Mouse (Mus musculus): Measurements from ENCODE around the gene Mapk1.

Mapk1 gene

GRCm38 (mm10) chr16:17015853-17016230 is 32.7 kb downstream of the Mapk1 start:
- no peak for DNase-seq (ENCODE audit: low spot score)

GRCm38 (mm10) chr16:17018071-17018470 is 34.9 kb downstream of the Mapk1 start:
- peak; percentile 51 for DNase-seq (ENCODE audit: low spot score)

GRCm38 (mm10) chr16:17024469-17025148 is 41.4 kb downstream of the Mapk1 start:
- DNase-seq (ENCODE audit: low spot score): no peak

GRCm38 (mm10) chr16:17029971-17030695 is 47.0 kb downstream of the Mapk1 start:
- no peak for DNase-seq (ENCODE audit: low spot score)

- no peak for DNase-seq (ENCODE audit: low spot score)
Measured at GRCm38 (mm10) chr16:17033754-17034153, 50.6 kb downstream of the Mapk1 start.

GRCm38 (mm10) chr16:17040716-17041115 is 57.5 kb downstream of the Mapk1 start:
- DNase-seq (ENCODE audit: low spot score): no peak

- no peak for DNase-seq (ENCODE audit: low spot score)
Measured at GRCm38 (mm10) chr16:17041417-17041816, 58.2 kb downstream of the Mapk1 start.

- DNase-seq (ENCODE audit: low spot score): no peak
Measured at GRCm38 (mm10) chr16:17044320-17044719, 61.1 kb downstream of the Mapk1 start.

GRCm38 (mm10) chr16:17045287-17045686 is 62.1 kb downstream of the Mapk1 start:
- no peak for DNase-seq (ENCODE audit: low spot score)

- no peak for DNase-seq (ENCODE audit: low spot score)
Measured at GRCm38 (mm10) chr16:17049886-17050285, 66.7 kb downstream of the Mapk1 start.

GRCm38 (mm10) chr16:17052087-17052486 is 68.9 kb downstream of the Mapk1 start:
- no peak for DNase-seq (ENCODE audit: low spot score)

GRCm38 (mm10) chr16:17053903-17054302 is 70.7 kb downstream of the Mapk1 start:
- DNase-seq (ENCODE audit: low spot score): no peak

- DNase-seq (ENCODE audit: low spot score): peak; percentile 20
Measured at GRCm38 (mm10) chr16:17055584-17055983, 72.4 kb downstream of the Mapk1 start.

- no peak for DNase-seq (ENCODE audit: low spot score)
Measured at GRCm38 (mm10) chr16:17062338-17062737, 79.2 kb downstream of the Mapk1 start.

GRCm38 (mm10) chr16:17067552-17067951 is 84.4 kb downstream of the Mapk1 start:
- DNase-seq (ENCODE audit: low spot score): no peak

GRCm38 (mm10) chr16:17069511-17070443 is 86.6 kb downstream of the Mapk1 start, which contains the start of gene Ypel1:
Gene Ypel1 (plus strand): TSS chr16:17069696.
- peak; percentile 89 for DNase-seq (ENCODE audit: low spot score)

- DNase-seq (ENCODE audit: low spot score): no peak
Measured at GRCm38 (mm10) chr16:17070716-17071115, 87.5 kb downstream of the Mapk1 start.

GRCm38 (mm10) chr16:17073000-17073399 is 89.8 kb downstream of the Mapk1 start:
- DNase-seq (ENCODE audit: low spot score): no peak

GRCm38 (mm10) chr16:17076301-17076700 is 93.1 kb downstream of the Mapk1 start:
- no peak for DNase-seq (ENCODE audit: low spot score)

- DNase-seq (ENCODE audit: low spot score): no peak
Measured at GRCm38 (mm10) chr16:17076869-17077268, 93.7 kb downstream of the Mapk1 start.

- DNase-seq (ENCODE audit: low spot score): no peak
Measured at GRCm38 (mm10) chr16:17078101-17078500, 94.9 kb downstream of the Mapk1 start.

GRCm38 (mm10) chr16:17082121-17082792 is 99.1 kb downstream of the Mapk1 start:
- DNase-seq (ENCODE audit: low spot score): no peak

Data from embryo, embryonic 10.5 days (tissue).